8 mouse cellular contexts compared by ENCODE assay signal in the genomic region with DNA sequence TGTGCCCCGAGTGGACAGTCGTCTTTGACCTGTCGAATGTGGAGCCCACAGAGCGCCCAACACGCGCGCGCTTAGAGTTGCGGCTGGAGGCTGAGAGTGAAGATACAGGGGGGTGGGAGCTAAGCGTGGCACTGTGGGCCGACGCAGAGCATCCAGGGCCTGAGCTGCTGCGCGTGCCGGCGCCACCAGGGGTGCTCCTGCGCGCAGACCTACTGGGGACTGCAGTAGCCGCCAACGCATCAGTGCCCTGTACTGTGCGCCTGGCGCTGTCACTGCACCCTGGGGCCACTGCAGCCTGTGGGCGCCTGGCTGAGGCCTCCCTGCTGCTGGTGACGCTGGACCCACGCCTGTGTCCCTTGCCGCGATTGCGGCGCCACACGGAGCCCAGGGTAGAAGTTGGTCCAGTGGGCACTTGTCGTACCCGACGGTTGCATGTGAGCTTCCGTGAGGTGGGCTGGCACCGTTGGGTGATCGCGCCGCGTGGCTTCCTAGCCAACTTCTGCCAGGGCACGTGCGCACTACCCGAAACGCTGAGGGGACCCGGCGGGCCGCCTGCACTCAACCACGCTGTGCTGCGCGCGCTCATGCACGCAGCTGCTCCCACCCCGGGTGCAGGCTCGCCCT. TPM values are rescaled to one million over a fixed set of nuclear protein-coding genes. Genes with fewer than 3 reads are reported as not detected.
DNase-seq lines count a peak whose midpoint lies in the region; ATAC-seq and TF ChIP-seq lines count a peak whose summit lies in the region.

No protein-coding gene starts in this region.

- H3K27ac ChIP-seq in cerebellum, adult 2 months (ENCODE audit: insufficient read depth, low read length) = no peak overlapping the region
- H3K27ac ChIP-seq in layer of hippocampus, adult 2 months = peak overlapping the region; percentile 77
- no peak overlapping the region for H3K27ac ChIP-seq in stomach, embryonic 14.5 days (ENCODE audit: low read length)

- H3K4me3 ChIP-seq in cerebellum, adult 2 months (replicated peaks; ENCODE audit: insufficient read depth, low read depth, low read length) = no peak overlapping the region
- no peak overlapping the region for H3K4me3 ChIP-seq in layer of hippocampus, adult 2 months
- peak overlapping the region; percentile 8; the same call in 1 of the 2 replicates for H3K4me3 ChIP-seq in stomach, embryonic 14.5 days (ENCODE audit: low read depth, low read length)

- WGBS in cerebellum, adult 2 months = 31% methylated on average over 53 of the region's 53 CpGs
- WGBS in stomach, embryonic 14.5 days = 36% methylated on average over 52 of the region's 53 CpGs

- H3K9ac ChIP-seq in stomach, embryonic 14.5 days (replicated peaks; ENCODE audit: low read depth, low read length) = no peak overlapping the region; the same call in 1 of the 2 replicates

- TF ChIP-seq CTCF in cerebellum, adult 2 months (IDR thresholded peaks at IDR 0.05; ENCODE audit: borderline replicate concordance, insufficient read depth, low read depth, low read length) = no peak; the same call in 1 of the 2 replicates
- peak; percentile 77 for TF ChIP-seq CTCF in layer of hippocampus, adult 2 months (conservative IDR thresholded peaks at IDR 0.05)

- H3K36me3 ChIP-seq in stomach, embryonic 14.5 days (ENCODE audit: control insufficient read depth, insufficient read depth, low read length) = peaks cover 46% of the 10 kb centered on the region

- H3K4me2 ChIP-seq in stomach, embryonic 14.5 days (replicated peaks; ENCODE audit: low read depth, low read length) = peak overlapping the region; percentile 32; the same call in 1 of the 2 replicates

- DNase-seq in kidney, postnatal 10 days = peak; percentile 72
- no peak for DNase-seq in kidney, adult 8-10 months
- DNase-seq in cerebellum, adult 2 months = peak; percentile 48 to 69
- peak; percentile 71 for DNase-seq in forelimb bud, embryonic 11.5 days (ENCODE audit: low read depth, low spot score)
- DNase-seq in layer of hippocampus, adult 2 months (ENCODE audit: low spot score in 2 of 2) = peak in 1 of 2 experiments; percentile 68
- DNase-seq in lung, postnatal 4 days = peak; percentile 76 to 80
- DNase-seq in thymus, postnatal 25 days = no peak

- peaks cover 10% of the 10 kb centered on the region; the same call in 1 of the 2 replicates for H3K4me1 ChIP-seq in cerebellum, adult 2 months (ENCODE audit: control insufficient read depth, insufficient read depth, low read length)
- peaks cover 13% of the 10 kb centered on the region for H3K4me1 ChIP-seq in stomach, embryonic 14.5 days (ENCODE audit: control insufficient read depth, insufficient read depth, low read length)

- no peaks in the 10 kb centered on the region for H3K9me3 ChIP-seq in stomach, embryonic 14.5 days (ENCODE audit: control insufficient read depth, low read depth, low read length)

- no peaks in the 10 kb centered on the region for H3K27me3 ChIP-seq in cerebellum, adult 2 months (ENCODE audit: control insufficient read depth, insufficient read depth, low read length)
- H3K27me3 ChIP-seq in stomach, embryonic 14.5 days (ENCODE audit: control insufficient read depth, insufficient read depth, low read length) = no peaks in the 10 kb centered on the region

- TF ChIP-seq POLR2A in cerebellum, adult 2 months (IDR thresholded peaks at IDR 0.05; ENCODE audit: borderline replicate concordance, insufficient read depth, low read length) = no peak

- ATAC-seq in stomach, embryonic 14.5 days (ENCODE audit: insufficient number of reproducible peaks, insufficient read depth, low FRiP score, low read depth) = peak; percentile 51

RNA-seq across cellular contexts. Expression of a gene that starts 1.2 kb away (rescaled TPM):
- polyA plus RNA-seq in cerebellum, adult 2 months (2012; rRNA removed) = 19.1 and 21.0 TPM in 2 replicates
- total RNA-seq in layer of hippocampus, adult 2 months (2021) = 10 to 100 TPM; 12.1 to 14.4 TPM
- 0.35 and 1.6 TPM in 2 replicates for polyA plus RNA-seq in stomach, embryonic 14.5 days (2014; fragmentation: Nextera tagmentation; extraction: Ambion mirVana)

RNA-seq across cellular contexts. Expression of a gene that starts 15.3 kb away (rescaled TPM):
- polyA plus RNA-seq in cerebellum, adult 2 months (2012; rRNA removed) = 55.5 and 56.8 TPM in 2 replicates
- total RNA-seq in layer of hippocampus, adult 2 months (2021) = 100 to 1,000 TPM; 110 to 113 TPM
- 5.4 and 5.7 TPM in 2 replicates for polyA plus RNA-seq in stomach, embryonic 14.5 days (2014; fragmentation: Nextera tagmentation; extraction: Ambion mirVana)

RNA-seq across cellular contexts. Expression of a gene that starts 22.2 kb away (rescaled TPM):
- polyA plus RNA-seq in cerebellum, adult 2 months (2012; rRNA removed) = 37.9 and 41.3 TPM in 2 replicates
- 10 to 100 TPM; 67.7 to 68.7 TPM for total RNA-seq in layer of hippocampus, adult 2 months (2021)
- polyA plus RNA-seq in stomach, embryonic 14.5 days (2014; fragmentation: Nextera tagmentation; extraction: Ambion mirVana) = 17.0 and 17.1 TPM in 2 replicates

RNA-seq across cellular contexts. Expression of a gene that starts 28.5 kb away (rescaled TPM):
- polyA plus RNA-seq in cerebellum, adult 2 months (2012; rRNA removed) = 286 and 287 TPM in 2 replicates
- 100 to 1,000 TPM; 139 to 157 TPM for total RNA-seq in layer of hippocampus, adult 2 months (2021)
- 320 and 341 TPM in 2 replicates for polyA plus RNA-seq in stomach, embryonic 14.5 days (2014; fragmentation: Nextera tagmentation; extraction: Ambion mirVana)

RNA-seq across cellular contexts. Expression of a gene that starts 28.6 kb away (rescaled TPM):
- polyA plus RNA-seq in cerebellum, adult 2 months (2012; rRNA removed) = 42.9 and 45.0 TPM in 2 replicates
- 10 to 100 TPM; 45.5 to 52.1 TPM for total RNA-seq in layer of hippocampus, adult 2 months (2021)
- 44.3 and 45.0 TPM in 2 replicates for polyA plus RNA-seq in stomach, embryonic 14.5 days (2014; fragmentation: Nextera tagmentation; extraction: Ambion mirVana)

Comparison
In these comparisons a context has a peak if more than half of its experiments do, and no peak if none do; other contexts are left out.
1. DNase-seq: peak in kidney, postnatal 10 days (single experiment), cerebellum, adult 2 months (2 of 2), forelimb bud, embryonic 11.5 days (single experiment) and lung, postnatal 4 days (2 of 2); none in kidney, adult 8-10 months (0 of 2) and thymus, postnatal 25 days (single experiment).